Mouse (Mus musculus): ENCODE measurements around the gene Tmem179. TPM values are rescaled to one million over a fixed set of nuclear protein-coding genes. Genes with fewer than 3 reads are reported as not detected.

Gene Tmem179
- polyA plus RNA-seq, 1 experiment from 2014 or later, result 2.1 TPM

DNA sequence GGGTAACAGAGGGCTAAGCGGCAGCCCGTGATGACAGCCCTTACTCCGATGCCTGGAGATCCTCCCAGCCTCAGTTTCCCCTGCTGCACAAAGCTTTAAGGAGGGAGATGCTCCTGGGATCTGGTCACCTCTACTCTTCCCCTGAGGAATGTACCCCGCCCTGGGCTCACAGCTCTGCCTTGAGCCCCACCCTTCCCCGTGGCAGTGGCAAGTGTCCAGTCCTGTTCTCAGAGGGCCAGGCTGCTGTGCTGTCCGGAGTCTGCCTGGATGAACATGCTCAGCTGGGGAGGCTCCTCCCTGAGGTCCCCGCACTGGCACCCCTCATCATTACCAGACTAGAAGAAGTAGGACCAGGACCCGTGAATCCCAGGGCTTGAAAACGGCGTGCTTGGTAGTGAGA, 49.2 kb downstream of the Tmem179 start:
- Histone ChIP-seq H3K9me3 (ENCODE audit: control insufficient read depth, low read depth, low read length) (no peaks in the 10 kb centered on the region), H3K36me3 (ENCODE audit: control insufficient read depth, insufficient read depth, low read length) (no peaks in the 10 kb centered on the region), H3K4me3 (ENCODE audit: low read depth, low read length) (no peak overlapping the region), H3K4me1 (ENCODE audit: control insufficient read depth, insufficient read depth, low read length) (no peaks in the 10 kb centered on the region), H3K27me3 (ENCODE audit: control insufficient read depth, insufficient read depth, low read length) (no peaks in the 10 kb centered on the region), H3K9ac (replicated peaks; ENCODE audit: low read depth, low read length) (no peak overlapping the region), H3K4me2 (replicated peaks; ENCODE audit: low read depth, low read length) (no peak overlapping the region), H3K27ac (ENCODE audit: low read length) (no peak overlapping the region)
- WGBS, result 78% methylated on average over 10 of the region's 10 CpGs
- ATAC-seq (ENCODE audit: insufficient number of reproducible peaks, insufficient read depth, low FRiP score, low read depth), result no peak

GRCm38 (mm10) chr12:112465928-112466327, 50.6 kb downstream of the Tmem179 start:
- H3K4me2 ChIP-seq (replicated peaks; ENCODE audit: low read depth, low read length), result no peak overlapping the region
- no peak overlapping the region for H3K27ac ChIP-seq (ENCODE audit: low read length)
- H3K4me1 ChIP-seq (ENCODE audit: control insufficient read depth, insufficient read depth, low read length), result no peaks in the 10 kb centered on the region
- H3K9ac ChIP-seq (replicated peaks; ENCODE audit: low read depth, low read length), result no peak overlapping the region
- no peaks in the 10 kb centered on the region for H3K36me3 ChIP-seq (ENCODE audit: control insufficient read depth, insufficient read depth, low read length)
- ATAC-seq (ENCODE audit: insufficient number of reproducible peaks, insufficient read depth, low FRiP score, low read depth), result no peak
- no peaks in the 10 kb centered on the region for H3K27me3 ChIP-seq (ENCODE audit: control insufficient read depth, insufficient read depth, low read length)
- no peak overlapping the region for H3K4me3 ChIP-seq (ENCODE audit: low read depth, low read length)
- 86% methylated on average over 17 of the region's 17 CpGs for WGBS
- H3K9me3 ChIP-seq (ENCODE audit: control insufficient read depth, low read depth, low read length), result no peaks in the 10 kb centered on the region

- Histone ChIP-seq H3K4me1 (ENCODE audit: control insufficient read depth, insufficient read depth, low read length) (no peaks in the 10 kb centered on the region), H3K36me3 (ENCODE audit: control insufficient read depth, insufficient read depth, low read length) (no peaks in the 10 kb centered on the region), H3K9me3 (ENCODE audit: control insufficient read depth, low read depth, low read length) (no peaks in the 10 kb centered on the region), H3K4me2 (replicated peaks; ENCODE audit: low read depth, low read length) (no peak overlapping the region), H3K9ac (replicated peaks; ENCODE audit: low read depth, low read length) (no peak overlapping the region), H3K27me3 (ENCODE audit: control insufficient read depth, insufficient read depth, low read length) (no peaks in the 10 kb centered on the region), H3K4me3 (ENCODE audit: low read depth, low read length) (no peak overlapping the region), H3K27ac (ENCODE audit: low read length) (no peak overlapping the region)
- 81% methylated on average over 3 of the region's 3 CpGs for WGBS
- ATAC-seq (ENCODE audit: insufficient number of reproducible peaks, insufficient read depth, low FRiP score, low read depth), result no peak
Measured at GRCm38 (mm10) chr12:112464516-112464915, 52.0 kb downstream of the Tmem179 start.

DNA sequence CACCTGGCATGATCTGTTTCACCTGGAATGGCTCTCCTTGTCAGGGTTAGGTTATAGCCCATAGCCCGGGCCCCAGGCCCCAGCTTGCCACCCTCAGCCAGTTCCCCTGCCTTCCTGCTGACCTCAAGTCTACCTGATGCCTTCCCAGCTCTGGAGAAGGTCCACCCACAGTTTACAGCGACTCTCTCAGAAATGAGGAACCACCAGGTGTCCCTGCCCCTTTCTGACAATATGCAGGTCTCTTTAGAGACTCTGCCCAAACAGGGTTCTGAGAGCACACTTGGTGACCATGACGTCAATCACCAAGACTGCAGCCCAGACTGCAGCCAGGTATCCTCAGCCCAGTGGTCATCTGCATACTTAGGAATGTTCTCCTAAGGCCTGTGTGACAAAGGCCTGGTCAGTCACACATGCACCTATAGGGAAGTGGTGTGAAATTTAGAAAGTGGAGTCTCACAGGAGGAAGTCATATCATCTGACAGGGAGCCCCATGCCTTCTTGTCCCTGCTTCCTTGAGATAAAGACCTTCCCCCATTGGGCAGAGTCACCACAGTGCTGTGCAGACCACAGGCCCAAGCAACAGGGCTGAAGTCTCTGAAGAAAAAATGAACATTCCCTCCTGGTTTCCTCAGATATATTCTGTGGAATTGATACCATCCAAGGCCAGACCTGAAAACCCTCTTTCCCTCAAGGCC, 52.6 kb downstream of the Tmem179 start:
- no peaks in the 10 kb centered on the region for H3K36me3 ChIP-seq (ENCODE audit: control insufficient read depth, insufficient read depth, low read length)
- WGBS, result 72% methylated on average over 3 of the region's 3 CpGs
- no peak overlapping the region for H3K4me2 ChIP-seq (replicated peaks; ENCODE audit: low read depth, low read length)
- no peaks in the 10 kb centered on the region for H3K4me1 ChIP-seq (ENCODE audit: control insufficient read depth, insufficient read depth, low read length)
- no peaks in the 10 kb centered on the region for H3K27me3 ChIP-seq (ENCODE audit: control insufficient read depth, insufficient read depth, low read length)
- no peak overlapping the region for H3K4me3 ChIP-seq (ENCODE audit: low read depth, low read length)
- no peak overlapping the region for H3K27ac ChIP-seq (ENCODE audit: low read length)
- no peak overlapping the region for H3K9ac ChIP-seq (replicated peaks; ENCODE audit: low read depth, low read length)
- H3K9me3 ChIP-seq (ENCODE audit: control insufficient read depth, low read depth, low read length), result no peaks in the 10 kb centered on the region
- no peak for ATAC-seq (ENCODE audit: insufficient number of reproducible peaks, insufficient read depth, low FRiP score, low read depth)

DNA sequence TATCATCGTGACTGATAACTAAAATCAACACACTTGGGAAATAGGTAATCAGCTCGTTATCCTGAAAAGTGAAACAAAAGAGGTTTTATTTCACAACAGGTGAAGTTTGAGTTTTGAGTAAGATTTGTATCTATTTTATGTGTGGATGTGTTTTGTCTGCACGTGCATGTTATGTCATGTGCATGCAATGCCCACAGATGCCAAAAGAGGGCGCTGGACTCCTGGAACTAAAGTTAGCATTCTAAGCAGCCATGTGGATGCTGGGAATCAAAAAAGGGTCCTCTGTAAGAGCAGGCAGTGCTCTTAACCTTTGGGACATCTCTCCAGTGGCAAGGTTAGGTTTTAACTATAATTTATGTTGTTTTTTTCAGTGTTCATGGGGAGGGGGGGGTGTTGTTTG, 53.3 kb downstream of the Tmem179 start:
- H3K27ac ChIP-seq (ENCODE audit: low read length), result no peak overlapping the region
- no peaks in the 10 kb centered on the region for H3K9me3 ChIP-seq (ENCODE audit: control insufficient read depth, low read depth, low read length)
- ATAC-seq (ENCODE audit: insufficient number of reproducible peaks, insufficient read depth, low FRiP score, low read depth), result no peak
- H3K4me1 ChIP-seq (ENCODE audit: control insufficient read depth, insufficient read depth, low read length), result no peaks in the 10 kb centered on the region
- 73% methylated on average over 4 of the region's 4 CpGs for WGBS
- no peak overlapping the region for H3K4me3 ChIP-seq (ENCODE audit: low read depth, low read length)
- H3K4me2 ChIP-seq (replicated peaks; ENCODE audit: low read depth, low read length), result no peak overlapping the region
- no peak overlapping the region for H3K9ac ChIP-seq (replicated peaks; ENCODE audit: low read depth, low read length)
- no peaks in the 10 kb centered on the region for H3K36me3 ChIP-seq (ENCODE audit: control insufficient read depth, insufficient read depth, low read length)
- no peaks in the 10 kb centered on the region for H3K27me3 ChIP-seq (ENCODE audit: control insufficient read depth, insufficient read depth, low read length)

GRCm38 (mm10) chr12:112462423-112462822, 54.1 kb downstream of the Tmem179 start:
- no peaks in the 10 kb centered on the region for H3K36me3 ChIP-seq (ENCODE audit: control insufficient read depth, insufficient read depth, low read length)
- no peak for ATAC-seq (ENCODE audit: insufficient number of reproducible peaks, insufficient read depth, low FRiP score, low read depth)
- WGBS, result 62% methylated on average over 12 of the region's 12 CpGs

GRCm38 (mm10) chr12:112457839-112458238, 58.7 kb downstream of the Tmem179 start:
- no peak overlapping the region for H3K4me3 ChIP-seq (ENCODE audit: low read depth, low read length)
- ATAC-seq (ENCODE audit: insufficient number of reproducible peaks, insufficient read depth, low FRiP score, low read depth), result no peak
- no peaks in the 10 kb centered on the region for H3K36me3 ChIP-seq (ENCODE audit: control insufficient read depth, insufficient read depth, low read length)
- no peaks in the 10 kb centered on the region for H3K27me3 ChIP-seq (ENCODE audit: control insufficient read depth, insufficient read depth, low read length)
- WGBS, result 52% methylated on average over 4 of the region's 4 CpGs
- no peaks in the 10 kb centered on the region for H3K4me1 ChIP-seq (ENCODE audit: control insufficient read depth, insufficient read depth, low read length)
- no peaks in the 10 kb centered on the region for H3K9me3 ChIP-seq (ENCODE audit: control insufficient read depth, low read depth, low read length)
- H3K27ac ChIP-seq (ENCODE audit: low read length), result no peak overlapping the region
- H3K4me2 ChIP-seq (replicated peaks; ENCODE audit: low read depth, low read length), result no peak overlapping the region
- H3K9ac ChIP-seq (replicated peaks; ENCODE audit: low read depth, low read length), result no peak overlapping the region

More at GRCm38 (mm10) chr12:112462423-112462822, 54.1 kb downstream of the Tmem179 start:
- H3K4me1 ChIP-seq (ENCODE audit: control insufficient read depth, insufficient read depth, low read length), result no peaks in the 10 kb centered on the region
- H3K27ac ChIP-seq (ENCODE audit: low read length), result no peak overlapping the region
- no peaks in the 10 kb centered on the region for H3K9me3 ChIP-seq (ENCODE audit: control insufficient read depth, low read depth, low read length)
- no peaks in the 10 kb centered on the region for H3K27me3 ChIP-seq (ENCODE audit: control insufficient read depth, insufficient read depth, low read length)
- H3K4me3 ChIP-seq (ENCODE audit: low read depth, low read length), result no peak overlapping the region
- no peak overlapping the region for H3K4me2 ChIP-seq (replicated peaks; ENCODE audit: low read depth, low read length)
- H3K9ac ChIP-seq (replicated peaks; ENCODE audit: low read depth, low read length), result no peak overlapping the region

DNA sequence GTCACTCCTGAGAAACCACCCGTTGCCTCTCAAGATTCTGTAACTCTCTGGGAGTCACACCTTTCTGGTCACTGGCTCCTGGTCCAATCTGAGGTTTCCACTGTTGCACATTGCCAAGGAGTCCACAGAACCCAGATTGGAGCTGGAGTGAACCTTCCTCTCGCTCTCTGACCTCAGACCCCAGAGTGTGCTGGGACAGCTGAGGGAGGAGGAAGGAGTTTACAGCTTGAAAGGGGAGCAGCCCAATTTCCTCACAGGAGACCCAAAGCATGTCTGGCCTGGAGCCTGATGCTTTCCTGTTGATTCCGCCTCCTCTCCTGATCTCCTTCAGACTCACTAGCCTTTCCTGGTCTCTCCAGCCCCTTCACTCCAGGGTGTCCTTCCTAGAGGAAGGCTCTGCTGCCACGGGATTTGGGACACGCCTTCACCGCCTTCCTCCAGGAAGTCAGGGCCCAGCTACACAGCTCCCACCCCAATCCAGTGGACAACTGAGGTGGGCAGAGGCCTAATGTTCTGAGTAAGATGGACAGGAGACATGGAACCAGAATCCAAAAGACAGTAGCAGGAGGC, 60.3 kb downstream of the Tmem179 start:
- no peak overlapping the region for H3K4me2 ChIP-seq (replicated peaks; ENCODE audit: low read depth, low read length)
- 64% methylated on average over 6 of the region's 6 CpGs for whole genome bisulfite sequencing
- H3K27ac ChIP-seq (ENCODE audit: low read length), result no peak overlapping the region

GRCm38 (mm10) chr12:112451826-112452225, 64.7 kb downstream of the Tmem179 start:
- H3K27ac ChIP-seq (ENCODE audit: low read length), result no peak overlapping the region
- no peak for ATAC-seq (ENCODE audit: insufficient number of reproducible peaks, insufficient read depth, low FRiP score, low read depth)
- peaks cover 2% of the 10 kb centered on the region; the same call in 1 of the 2 replicates for H3K9me3 ChIP-seq (ENCODE audit: control insufficient read depth, low read depth, low read length)
- H3K4me3 ChIP-seq (ENCODE audit: low read depth, low read length), result no peak overlapping the region
- H3K4me1 ChIP-seq (ENCODE audit: control insufficient read depth, insufficient read depth, low read length), result peaks cover 4% of the 10 kb centered on the region; the same call in 1 of the 2 replicates
- H3K27me3 ChIP-seq (ENCODE audit: control insufficient read depth, insufficient read depth, low read length), result no peaks in the 10 kb centered on the region
- 88% methylated on average over 9 of the region's 9 CpGs for WGBS
- no peaks in the 10 kb centered on the region for H3K36me3 ChIP-seq (ENCODE audit: control insufficient read depth, insufficient read depth, low read length)
- H3K4me2 ChIP-seq (replicated peaks; ENCODE audit: low read depth, low read length), result no peak overlapping the region
- no peak overlapping the region for H3K9ac ChIP-seq (replicated peaks; ENCODE audit: low read depth, low read length)

More for the DNA sequence above, 60.3 kb downstream of the Tmem179 start:
- Histone ChIP-seq H3K36me3 (ENCODE audit: control insufficient read depth, insufficient read depth, low read length) (no peaks in the 10 kb centered on the region), H3K9me3 (ENCODE audit: control insufficient read depth, low read depth, low read length) (no peaks in the 10 kb centered on the region), H3K4me3 (ENCODE audit: low read depth, low read length) (no peak overlapping the region), H3K9ac (replicated peaks; ENCODE audit: low read depth, low read length) (no peak overlapping the region), H3K27me3 (ENCODE audit: control insufficient read depth, insufficient read depth, low read length) (no peaks in the 10 kb centered on the region), H3K4me1 (ENCODE audit: control insufficient read depth, insufficient read depth, low read length) (no peaks in the 10 kb centered on the region)
- no peak for ATAC-seq (ENCODE audit: insufficient number of reproducible peaks, insufficient read depth, low FRiP score, low read depth)

Measured in stomach, embryonic 14.5 days (tissue).